Mouse (Mus musculus) hindbrain, embryonic 16.5 days (tissue): Measurements from ENCODE around the gene Gpr26. TPM values are rescaled to one million over a fixed set of nuclear protein-coding genes. Genes with fewer than 3 reads are reported as not detected.

Experiments used
- ATAC-seq: fragments of 200-750 bp; cut with Nextera tagmentation; 2 replicates; pipeline ENCODE4 v1.8.0; 2017; ENCODE audit warnings: moderate TSS enrichment, moderate library complexity
- H3K27ac ChIP-seq: fragments of 300-500 bp; sonication (generic); 2 replicates; pipeline ENCODE4 v1.5.1; 2014; ENCODE audit warnings: low read depth, mild to moderate bottlenecking, control low read depth, low read length, moderate library complexity
- H3K27me3 ChIP-seq: fragments of 300-500 bp; sonication (generic); replicated peaks from 2 replicates; pipeline ENCODE4 v1.6.1; 2014; ENCODE audit warnings: low read length; ENCODE audit not compliant: control insufficient read depth, insufficient read depth
- H3K36me3 ChIP-seq: fragments of 300-500 bp; sonication (generic); 2 replicates; pipeline ENCODE4 v1.6.1; 2014; ENCODE audit warnings: mild to moderate bottlenecking, low read length, moderate library complexity, mixed read lengths; ENCODE audit not compliant: control insufficient read depth, insufficient read depth
- H3K4me1 ChIP-seq: fragments of 300-500 bp; sonication (generic); 2 replicates; pipeline ENCODE4 v1.6.1; 2014; ENCODE audit warnings: low read depth, low read length; ENCODE audit not compliant: control insufficient read depth, insufficient read depth
- H3K4me2 ChIP-seq: fragments of 300-500 bp; sonication (generic); 2 replicates; pipeline ENCODE4 v1.6.1; 2014; ENCODE audit warnings: mild to moderate bottlenecking, low read length, control low read depth, moderate library complexity
- H3K4me3 ChIP-seq: fragments of 300-500 bp; sonication (generic); 2 replicates; pipeline ENCODE4 v1.5.1; 2014; ENCODE audit warnings: mild to moderate bottlenecking, low read length, control low read depth, moderate library complexity
- H3K9ac ChIP-seq: fragments of 300-500 bp; sonication (generic); 2 replicates; pipeline ENCODE4 v1.6.1; 2014; ENCODE audit warnings: low read depth, mild to moderate bottlenecking, control low read depth, low read length, moderate library complexity
- H3K9me3 ChIP-seq: fragments of 300-500 bp; sonication (generic); 2 replicates; pipeline ENCODE4 v1.6.1; 2014; ENCODE audit warnings: mild to moderate bottlenecking, low read length, moderate library complexity; ENCODE audit not compliant: control insufficient read depth
- whole genome bisulfite sequencing: fragments of 180-500 bp; shearing (Covaris S2); extraction: QIAGEN DNeasy Blood & Tissue Kit; methylation state at CpG from one replicate; pipeline ENCODE4 v1.1.7; 2014; 5-methylcytosine and 5-hydroxymethylcytosine counted together
- polyA plus RNA-seq: library from polyadenylated mRNA; unstranded; fragments of >200 nt; fragmentation: Nextera tagmentation; extraction: Ambion mirVana; gene quantifications from 2 replicates; pipeline ENCODE4 v1.2.1, GENCODE M21; 2015

The Gpr26 gene
- 2.2 and 2.5 TPM in 2 replicates for polyA plus RNA-seq

DNA sequence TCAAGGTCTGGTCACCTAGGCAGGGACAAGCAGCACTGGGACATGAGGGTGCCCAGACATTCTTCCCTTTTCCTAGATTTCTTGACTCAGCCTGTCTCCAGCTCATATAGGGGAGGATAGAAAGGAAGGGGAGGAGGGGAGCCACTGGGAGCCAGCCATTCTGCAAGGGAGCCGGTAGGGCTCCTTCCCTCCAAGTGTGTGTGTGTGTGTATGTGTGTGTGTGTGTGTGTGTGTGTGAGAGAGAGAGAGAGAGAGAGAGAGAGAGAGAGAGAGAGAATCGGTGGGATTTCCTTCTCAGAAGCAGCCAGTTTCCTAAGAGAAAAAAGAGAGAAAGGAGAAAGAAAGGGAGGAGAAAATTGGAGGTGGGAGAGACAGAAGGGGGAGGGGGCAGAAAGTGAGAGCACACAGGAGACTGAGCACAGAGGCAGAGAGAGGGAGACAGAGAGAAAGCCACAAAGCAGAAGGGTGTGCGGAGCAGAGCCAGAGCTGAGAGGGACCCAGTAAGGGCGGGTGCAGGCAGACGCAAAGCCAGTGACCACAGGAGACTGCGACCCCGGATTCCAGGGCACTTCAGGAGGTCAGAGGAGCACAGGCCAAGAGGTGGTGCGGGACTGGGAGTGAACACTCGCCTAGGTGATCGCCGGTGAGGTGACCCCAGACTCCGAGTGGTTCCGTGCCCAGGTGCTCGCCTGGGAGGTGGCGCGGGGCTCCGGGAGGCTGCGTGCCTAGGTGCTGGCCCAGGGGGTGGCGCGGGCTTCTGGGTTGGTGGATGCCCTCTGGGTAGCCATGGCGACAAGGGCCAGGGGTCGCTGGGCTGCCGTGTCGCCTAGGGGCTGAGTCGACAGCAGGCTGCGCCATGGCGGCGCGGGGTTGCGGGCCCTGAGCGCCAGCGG lies at the start of gene Gpr26:
Gene Gpr26, plus strand, starts transcription at position 438 of the 893 bp plus-strand sequence.
- Histone ChIP-seq H3K36me3 (no peaks in the 10 kb centered on the region), H3K4me3 (peak within 1 kb of the TSS; percentile 65), H3K9ac (peak within 1 kb of the TSS; percentile 85), H3K9me3 (no peaks in the 10 kb centered on the region), H3K27me3 (peaks cover 13% of the 10 kb centered on the region), H3K4me1 (peaks cover 21% of the 10 kb centered on the region), H3K27ac (peak within 1 kb of the TSS; percentile 86), H3K4me2 (peak within 1 kb of the TSS; percentile 72)
- WGBS: 3% methylated on average over 28 of the region's 32 CpGs
- ATAC-seq: peak; percentile 85

GRCm38 (mm10) chr7:131917384-131917783 lies 48.9 kb upstream of the Gpr26 start:
- 58% methylated on average over 7 of the region's 7 CpGs for WGBS
- no peak overlapping the region for H3K27ac ChIP-seq
- H3K4me3 ChIP-seq: no peak overlapping the region
- no peaks in the 10 kb centered on the region for H3K36me3 ChIP-seq
- no peak for ATAC-seq
- H3K27me3 ChIP-seq: no peaks in the 10 kb centered on the region
- H3K9me3 ChIP-seq: no peaks in the 10 kb centered on the region
- no peak overlapping the region for H3K4me2 ChIP-seq
- no peak overlapping the region for H3K9ac ChIP-seq
- H3K4me1 ChIP-seq: no peaks in the 10 kb centered on the region

- WGBS: 22% methylated on average over 9 of the region's 9 CpGs
Measured at GRCm38 (mm10) chr7:131927288-131928050, 38.8 kb upstream of the Gpr26 start.

DNA sequence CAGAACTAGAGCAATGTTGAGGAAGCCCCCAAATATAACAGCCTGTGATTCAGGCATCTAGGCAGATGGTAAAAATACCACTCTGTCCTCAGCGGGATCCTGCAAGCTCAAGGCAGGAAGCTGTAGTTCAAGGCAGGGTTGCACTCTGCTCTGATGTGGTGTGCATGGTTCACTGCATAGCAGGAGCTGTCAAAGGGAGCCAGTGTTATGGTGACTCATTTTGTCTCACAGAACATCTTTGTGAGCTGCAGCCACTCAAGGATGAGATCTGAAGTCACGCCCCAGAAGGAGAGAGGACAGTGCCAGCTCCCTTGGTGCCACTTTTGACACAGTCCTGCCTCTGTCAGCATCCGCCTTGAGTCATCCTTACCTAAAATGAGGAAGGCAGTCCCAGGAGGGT lies 28.6 kb upstream of the Gpr26 start:
- 91% methylated on average over 3 of the region's 3 CpGs for WGBS
- no peaks in the 10 kb centered on the region for H3K4me1 ChIP-seq
- no peaks in the 10 kb centered on the region for H3K27me3 ChIP-seq
- peaks cover 2% of the 10 kb centered on the region; the same call in 1 of the 2 replicates for H3K9me3 ChIP-seq
- no peak for ATAC-seq
- H3K9ac ChIP-seq: no peak overlapping the region
- H3K4me2 ChIP-seq: no peak overlapping the region
- no peaks in the 10 kb centered on the region for H3K36me3 ChIP-seq
- H3K27ac ChIP-seq: no peak overlapping the region
- H3K4me3 ChIP-seq: no peak overlapping the region

More at GRCm38 (mm10) chr7:131927288-131928050, 38.8 kb upstream of the Gpr26 start:
- Histone ChIP-seq H3K4me1 (no peaks in the 10 kb centered on the region; the same call in 1 of the 2 replicates), H3K36me3 (no peaks in the 10 kb centered on the region), H3K27me3 (no peaks in the 10 kb centered on the region), H3K9ac (no peak overlapping the region), H3K9me3 (no peaks in the 10 kb centered on the region), H3K4me3 (no peak overlapping the region), H3K27ac (no peak overlapping the region), H3K4me2 (no peak overlapping the region)
- no peak for ATAC-seq

GRCm38 (mm10) chr7:131951131-131951530 lies 15.1 kb upstream of the Gpr26 start:
- ATAC-seq: no peak
- Histone ChIP-seq H3K9ac (no peak overlapping the region), H3K9me3 (no peaks in the 10 kb centered on the region), H3K4me3 (no peak overlapping the region), H3K36me3 (no peaks in the 10 kb centered on the region), H3K4me2 (no peak overlapping the region), H3K4me1 (no peaks in the 10 kb centered on the region), H3K27me3 (no peaks in the 10 kb centered on the region; the same call in 1 of the 2 replicates), H3K27ac (no peak overlapping the region)
- 81% methylated on average over 5 of the region's 5 CpGs for WGBS

DNA sequence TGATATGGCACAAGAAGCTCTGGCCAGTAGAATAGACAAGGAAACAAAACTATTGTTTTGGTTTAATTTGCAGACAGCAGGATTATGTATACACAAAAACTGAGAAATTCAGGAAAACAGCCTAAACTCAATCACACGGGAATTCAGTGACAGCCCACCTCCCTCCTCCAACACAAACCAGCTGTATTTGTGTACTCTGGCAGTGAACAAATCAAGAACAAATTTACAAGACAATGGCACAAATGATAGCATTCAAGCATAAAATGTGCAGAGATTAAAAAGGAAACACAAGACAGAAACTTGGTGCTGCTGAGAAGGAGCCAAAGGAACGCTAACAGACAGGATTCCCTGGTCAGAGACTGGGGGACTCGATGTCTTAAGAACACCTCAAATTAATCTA lies 12.9 kb upstream of the Gpr26 start:
- H3K4me3 ChIP-seq: no peak overlapping the region
- ATAC-seq: no peak
- WGBS: 33% methylated on average over 3 of the region's 3 CpGs
- H3K27me3 ChIP-seq: no peaks in the 10 kb centered on the region
- no peaks in the 10 kb centered on the region for H3K9me3 ChIP-seq
- H3K36me3 ChIP-seq: no peaks in the 10 kb centered on the region
- H3K27ac ChIP-seq: no peak overlapping the region
- no peak overlapping the region for H3K9ac ChIP-seq
- H3K4me2 ChIP-seq: no peak overlapping the region
- H3K4me1 ChIP-seq: no peaks in the 10 kb centered on the region

- Histone ChIP-seq H3K9ac (no peak overlapping the region), H3K36me3 (no peaks in the 10 kb centered on the region), H3K4me2 (no peak overlapping the region), H3K27me3 (no peaks in the 10 kb centered on the region), H3K27ac (no peak overlapping the region), H3K4me3 (no peak overlapping the region), H3K4me1 (no peaks in the 10 kb centered on the region; the same call in 1 of the 2 replicates), H3K9me3 (no peaks in the 10 kb centered on the region)
- no peak for ATAC-seq
- WGBS: 67% methylated on average over 1 of the region's 1 CpGs
Measured at GRCm38 (mm10) chr7:131958705-131959104, 7.6 kb upstream of the Gpr26 start.

- H3K9me3 ChIP-seq: no peaks in the 10 kb centered on the region
- 35% methylated on average over 6 of the region's 6 CpGs for WGBS
- H3K4me3 ChIP-seq: no peak overlapping the region
- no peak for ATAC-seq
- peaks cover 4% of the 10 kb centered on the region; the same call in 1 of the 2 replicates for H3K27me3 ChIP-seq
- no peak overlapping the region for H3K27ac ChIP-seq
- H3K36me3 ChIP-seq: no peaks in the 10 kb centered on the region
- no peak overlapping the region for H3K9ac ChIP-seq
- H3K4me1 ChIP-seq: peaks cover under 1% of the 10 kb centered on the region
- H3K4me2 ChIP-seq: no peak overlapping the region
Measured at GRCm38 (mm10) chr7:131960551-131960950, 5.7 kb upstream of the Gpr26 start.
